Mouse (Mus musculus) testis, adult 2 months (tissue): ENCODE results near the gene Slc43a2. TPM values are rescaled to one million over a fixed set of nuclear protein-coding genes. Genes with fewer than 3 reads are reported as not detected.

ENCODE experiments used
- H3K27ac ChIP-seq: fragments of 200-500 bp; 2 replicates; pipeline ENCODE4 v1.5.1; 2012; ENCODE audit warnings: low read depth, low read length; ENCODE audit not compliant: control insufficient read depth, insufficient read depth
- H3K27me3 ChIP-seq: fragments of 200-500 bp; 2 replicates; pipeline ENCODE4 v1.6.1; 2012; ENCODE audit warnings: mild to moderate bottlenecking, low read length, moderate library complexity; ENCODE audit not compliant: control insufficient read depth, insufficient read depth
- H3K36me3 ChIP-seq: fragments of 200-500 bp; 2 replicates; pipeline ENCODE4 v1.6.1; 2012; ENCODE audit warnings: mild to moderate bottlenecking, low read length; ENCODE audit not compliant: control insufficient read depth, insufficient read depth
- H3K4me1 ChIP-seq: fragments of 200-500 bp; 2 replicates; pipeline ENCODE4 v1.6.1; 2012; ENCODE audit warnings: low read length; ENCODE audit not compliant: control insufficient read depth, insufficient read depth
- H3K4me3 ChIP-seq: fragments of 200-500 bp; 2 replicates; pipeline ENCODE4 v1.5.1; 2012; ENCODE audit warnings: low read depth, mild to moderate bottlenecking, low read length, moderate library complexity, mixed read lengths; ENCODE audit not compliant: control insufficient read depth
- CTCF ChIP-seq: fragments of 200-500 bp; IDR thresholded peaks from 2 replicates; pipeline ENCODE4 v1.5.1; 2012; ENCODE audit warnings: low read depth, mild to moderate bottlenecking, inconsistent platforms, low read length, moderate library complexity; ENCODE audit not compliant: control insufficient read depth, insufficient read depth, insufficient replicate concordance
- POLR2A ChIP-seq: fragments of 200-500 bp; IDR thresholded peaks from 2 replicates; pipeline ENCODE4 v1.6.1; 2012; ENCODE audit warnings: low read depth, mild to moderate bottlenecking, inconsistent platforms, low read length, moderate library complexity; ENCODE audit not compliant: control insufficient read depth
- polyA plus RNA-seq: library from polyadenylated mRNA; depleted of rRNA; stranded (reverse); fragments of >200 nt; gene quantifications from 2 replicates; pipeline ENCODE4 v1.2.3, GENCODE M21; 2012; rRNA removed

Slc43a2 gene
- polyA plus RNA-seq, 1 experiment, result 27.1 TPM

- H3K4me3 ChIP-seq, result no peak overlapping the region
- H3K27ac ChIP-seq, result no peak overlapping the region
- H3K36me3 ChIP-seq, result peaks cover 2% of the 10 kb centered on the region; the same call in 1 of the 2 replicates
Measured at GRCm38 (mm10) chr11:75621426-75621825, 89.9 kb downstream of the Slc43a2 start.

GRCm38 (mm10) chr11:75622588-75623329, 91.3 kb downstream of the Slc43a2 start:
- Histone ChIP-seq H3K4me1 (no peaks in the 10 kb centered on the region), H3K4me3 (no peak overlapping the region), H3K27ac (no peak overlapping the region), H3K36me3 (peaks cover 4% of the 10 kb centered on the region), H3K27me3 (no peaks in the 10 kb centered on the region)
- TF ChIP-seq POLR2A, result no peak

More at GRCm38 (mm10) chr11:75621426-75621825, 89.9 kb downstream of the Slc43a2 start:
- Histone ChIP-seq H3K4me1 (no peaks in the 10 kb centered on the region), H3K27me3 (no peaks in the 10 kb centered on the region)
- no peak for TF ChIP-seq POLR2A
- no peak for TF ChIP-seq CTCF

GRCm38 (mm10) chr11:75624102-75624554, 92.6 kb downstream of the Slc43a2 start:
- Histone ChIP-seq H3K27me3 (no peaks in the 10 kb centered on the region), H3K4me3 (no peak overlapping the region), H3K4me1 (no peaks in the 10 kb centered on the region), H3K36me3 (peaks cover 4% of the 10 kb centered on the region), H3K27ac (no peak overlapping the region)
- no peak for TF ChIP-seq POLR2A
- no peak for TF ChIP-seq CTCF

- H3K27ac ChIP-seq, result no peak overlapping the region
- H3K27me3 ChIP-seq, result no peaks in the 10 kb centered on the region
- H3K4me1 ChIP-seq, result peaks cover 3% of the 10 kb centered on the region
- no peak for TF ChIP-seq POLR2A
- TF ChIP-seq CTCF, result no peak
- H3K4me3 ChIP-seq, result no peak overlapping the region
- H3K36me3 ChIP-seq, result peaks cover 4% of the 10 kb centered on the region
Measured at GRCm38 (mm10) chr11:75625820-75626219, 94.3 kb downstream of the Slc43a2 start.

Other genes with a start within 250 kb of the Slc43a2 start
- gene Rpa1, start 183.4 kb upstream of the Slc43a2 start, polyA plus RNA-seq, result 73.7 and 76.4 TPM in 2 replicates
- gene Smyd4, start 183.3 kb upstream of the Slc43a2 start, polyA plus RNA-seq, result 1.8 and 2.1 TPM in 2 replicates
- 13.2 and 13.3 TPM in 2 replicates for gene Serpinf1, start 109.0 kb upstream of the Slc43a2 start, polyA plus RNA-seq
- gene Serpinf2, start 92.1 kb upstream of the Slc43a2 start, polyA plus RNA-seq, result 0.29 and 0.33 TPM in 2 replicates
- gene Wdr81, start 77.0 kb upstream of the Slc43a2 start, polyA plus RNA-seq, result 4.1 and 5.1 TPM in 2 replicates
- 6.8 and 7.3 TPM in 2 replicates for gene Tlcd2, start 70.0 kb upstream of the Slc43a2 start, polyA plus RNA-seq
- gene Prpf8, start 44.9 kb upstream of the Slc43a2 start, polyA plus RNA-seq, result 45.6 and 48.8 TPM in 2 replicates
- 0.58 and 0.94 TPM in 2 replicates for gene Rilp, start 21.6 kb upstream of the Slc43a2 start, polyA plus RNA-seq
- gene Scarf1, start 18.2 kb upstream of the Slc43a2 start, polyA plus RNA-seq, result 0.64 and 0.77 TPM in 2 replicates
- 39.4 and 41.3 TPM in 2 replicates for gene Pitpna, start 56.4 kb downstream of the Slc43a2 start, polyA plus RNA-seq
- gene Inpp5k, start 99.3 kb downstream of the Slc43a2 start, polyA plus RNA-seq, result 121 and 128 TPM in 2 replicates
- 41.3 and 48.7 TPM in 2 replicates for gene Myo1c, start 118.8 kb downstream of the Slc43a2 start, polyA plus RNA-seq
- 27.0 and 35.8 TPM in 2 replicates for gene Crk, start 147.6 kb downstream of the Slc43a2 start, polyA plus RNA-seq
- 172 and 188 TPM in 2 replicates for gene Ywhae, start 201.2 kb downstream of the Slc43a2 start, polyA plus RNA-seq